Mouse (Mus musculus) heart, adult 18-20 months (tissue): ENCODE data around the gene Lrrc28. TPM values are rescaled to one million over a fixed set of nuclear protein-coding genes. Genes with fewer than 3 reads are reported as not detected.
A peak's percentile ranks its signal among the peaks of the same experiment; 100 is the strongest.

Experiments used
- DNase-seq, 2 experiments: peaks; one replicate each; pipeline ENCODE4 v3.0.0; 2021 to 2022; ENCODE audit warnings: mixed read lengths in 1 of 2
- long read RNA-seq, 2 experiments: library from polyadenylated mRNA; stranded (forward); transcript quantifications; one replicate each; pipeline ENCODE4 v2.0.0; 2021
- total RNA-seq, 2 experiments: library from RNA; stranded (reverse); gene quantifications; 2 replicates each; pipeline ENCODE4 v1.2.3; 2021

The Lrrc28 gene
- 10 to 100 TPM; 12.8 to 13.9 TPM for total RNA-seq
- long read RNA-seq, experiment 1, partial matches to known transcripts: 0 of 7 reads
- long read RNA-seq, experiment 1, other reads (novel, unspliced or antisense): 4 of 7 reads
- long read RNA-seq, experiment 2, partial matches to known transcripts: 1 of 5 reads
- long read RNA-seq, experiment 2, other reads (novel, unspliced or antisense): 3 of 5 reads

DNA sequence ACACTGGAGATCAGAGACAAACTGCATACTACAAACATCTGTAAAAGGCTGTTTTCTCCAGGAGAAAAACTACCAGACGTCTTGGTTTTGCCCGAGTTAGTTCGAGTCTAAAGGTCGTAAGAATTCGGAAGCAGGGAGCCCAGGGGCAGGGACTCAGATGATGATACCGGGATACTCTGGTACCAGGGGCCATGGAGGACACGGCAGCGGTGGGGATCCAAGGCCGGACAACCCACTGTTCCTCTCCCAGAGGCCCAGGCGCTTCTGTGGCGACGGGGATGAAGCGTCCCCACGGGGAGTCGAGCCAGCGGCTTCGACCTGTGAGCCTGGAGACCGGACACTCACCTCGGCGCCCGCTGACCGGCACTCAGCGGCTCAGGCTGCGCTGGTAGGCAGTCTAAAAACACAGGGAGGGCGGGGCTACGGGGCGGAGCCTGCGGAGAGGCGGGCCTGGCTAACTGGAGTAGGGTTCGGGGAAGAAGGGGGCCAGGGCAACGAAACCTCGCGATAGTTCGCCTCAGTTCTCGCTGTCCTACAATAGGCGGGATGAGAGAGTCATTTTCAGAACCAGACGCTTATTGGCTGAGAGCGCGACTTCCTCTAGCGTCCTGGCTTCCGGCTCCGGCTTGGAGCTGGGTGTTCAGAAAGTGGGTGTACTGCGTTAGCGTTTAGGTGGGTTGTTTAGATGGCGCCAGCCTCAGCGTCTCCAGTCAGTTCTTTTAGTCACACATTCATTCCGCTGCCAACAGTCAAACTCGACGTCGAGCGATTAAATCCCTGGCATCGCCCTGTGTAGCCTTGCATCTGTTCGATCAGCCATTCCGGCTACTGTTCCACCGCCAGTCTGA is at the start of gene Lrrc28:
Gene Lrrc28, minus strand, starts transcription at position 436 of the 848 bp plus-strand sequence.
- DNase-seq: peak; percentile 100

DNA sequence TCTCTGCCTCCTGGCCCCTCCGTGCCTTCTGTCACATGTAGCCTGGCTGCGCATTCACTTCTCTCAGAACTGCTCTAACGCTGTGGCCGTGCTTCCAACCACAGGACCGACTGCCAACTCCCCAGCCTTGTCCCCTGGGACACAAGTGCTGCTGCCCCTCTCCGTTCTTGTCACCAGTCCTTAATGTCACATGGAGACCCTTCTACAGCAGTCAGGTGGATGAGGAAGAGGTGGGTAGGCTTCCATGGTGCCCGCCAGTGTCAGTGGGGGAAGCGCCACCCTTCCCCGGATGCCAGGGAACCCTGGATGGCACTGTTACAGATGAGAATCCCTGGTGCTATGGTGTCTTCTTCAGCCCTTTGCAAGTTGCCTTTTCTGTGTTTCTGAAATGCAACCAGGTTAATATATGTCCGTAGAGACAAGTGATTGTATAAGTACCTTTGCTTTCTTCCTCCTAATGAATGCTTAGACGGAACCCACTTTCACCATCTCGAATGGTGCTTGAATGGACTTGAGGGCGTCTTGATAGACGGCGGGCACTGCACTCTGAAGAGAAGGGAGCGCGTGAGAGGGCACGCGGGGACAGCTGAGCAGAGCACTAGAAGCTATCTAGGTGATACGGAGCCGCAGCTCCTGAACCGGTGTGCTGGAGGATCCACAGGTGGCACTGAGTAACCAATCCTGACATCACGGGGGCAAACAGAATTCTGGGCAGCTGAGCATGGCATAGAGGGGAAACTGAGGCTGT is 47.9 kb upstream of the Lrrc28 start:
- DNase-seq: no peak

GRCm38 (mm10) chr7:67692141-67692540 is 47.1 kb upstream of the Lrrc28 start:
- DNase-seq: peak; percentile 73 to 77

DNA sequence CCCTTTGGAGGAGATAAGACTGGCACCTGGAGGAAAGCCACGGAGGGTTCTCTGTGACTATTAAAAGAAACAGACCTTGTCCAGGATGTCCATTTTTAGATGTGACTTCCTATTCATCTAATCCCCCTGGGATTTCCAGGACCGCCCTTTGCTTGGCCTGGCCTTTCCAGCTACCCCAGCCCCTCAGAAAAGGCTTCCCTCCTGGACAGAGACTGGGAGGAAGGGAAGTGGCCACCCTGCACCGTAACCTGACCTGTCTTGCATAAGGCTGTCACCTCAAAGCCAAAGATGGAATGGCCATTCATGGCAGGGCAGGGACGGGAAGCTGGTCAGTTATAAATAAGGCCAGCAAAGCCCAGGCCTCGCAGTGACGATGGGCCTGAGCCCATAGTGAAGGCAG is 46.0 kb upstream of the Lrrc28 start:
- DNase-seq: peak in 1 of 2 experiments; percentile 38

GRCm38 (mm10) chr7:67689793-67690192 is 44.7 kb upstream of the Lrrc28 start:
- no peak for DNase-seq

DNA sequence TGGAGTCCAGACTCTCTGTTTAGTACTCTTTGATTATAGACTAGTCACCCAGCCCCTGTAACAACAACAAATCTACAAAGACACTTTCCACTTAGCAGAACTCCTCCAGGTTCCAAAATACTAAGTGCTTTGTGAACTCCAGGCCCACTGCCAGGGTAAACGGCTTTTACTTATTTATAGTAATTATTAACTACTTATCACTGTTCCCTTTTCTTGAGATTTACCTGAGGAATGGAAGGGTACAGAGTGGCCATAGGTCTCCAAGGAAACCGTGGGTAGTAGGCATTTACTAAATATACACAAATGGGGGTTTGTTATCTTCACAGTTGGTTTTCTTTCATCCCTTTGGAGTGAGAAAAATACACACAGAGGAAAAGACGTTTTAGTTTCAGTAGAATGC is 43.2 kb upstream of the Lrrc28 start:
- DNase-seq: no peak

- no peak for DNase-seq
These were observed 41.5 kb upstream of the Lrrc28 start for GRCm38 (mm10) chr7:67686545-67686944.

DNA sequence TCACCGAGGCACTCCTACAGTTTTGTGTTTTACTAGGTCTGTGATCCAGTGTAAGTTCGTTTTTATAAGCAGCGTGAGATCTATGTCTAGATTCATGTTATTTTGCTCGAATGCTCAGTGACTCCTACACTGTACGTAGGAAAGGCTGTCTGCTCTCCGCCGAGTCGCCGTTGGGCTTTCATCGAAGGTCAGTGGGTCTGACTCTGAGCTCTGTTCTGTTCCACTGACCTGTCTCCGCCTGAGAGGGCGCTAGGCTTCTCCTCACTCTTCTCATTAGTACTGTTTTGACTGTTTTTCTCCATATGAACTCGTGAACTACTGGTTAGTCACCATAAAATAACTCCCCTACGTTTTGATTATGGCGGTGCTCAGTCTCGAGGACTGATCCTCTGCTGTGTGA is 37.9 kb upstream of the Lrrc28 start:
- no peak for DNase-seq

- no peak for DNase-seq
These were observed 36.0 kb upstream of the Lrrc28 start for GRCm38 (mm10) chr7:67681078-67681477.

DNA sequence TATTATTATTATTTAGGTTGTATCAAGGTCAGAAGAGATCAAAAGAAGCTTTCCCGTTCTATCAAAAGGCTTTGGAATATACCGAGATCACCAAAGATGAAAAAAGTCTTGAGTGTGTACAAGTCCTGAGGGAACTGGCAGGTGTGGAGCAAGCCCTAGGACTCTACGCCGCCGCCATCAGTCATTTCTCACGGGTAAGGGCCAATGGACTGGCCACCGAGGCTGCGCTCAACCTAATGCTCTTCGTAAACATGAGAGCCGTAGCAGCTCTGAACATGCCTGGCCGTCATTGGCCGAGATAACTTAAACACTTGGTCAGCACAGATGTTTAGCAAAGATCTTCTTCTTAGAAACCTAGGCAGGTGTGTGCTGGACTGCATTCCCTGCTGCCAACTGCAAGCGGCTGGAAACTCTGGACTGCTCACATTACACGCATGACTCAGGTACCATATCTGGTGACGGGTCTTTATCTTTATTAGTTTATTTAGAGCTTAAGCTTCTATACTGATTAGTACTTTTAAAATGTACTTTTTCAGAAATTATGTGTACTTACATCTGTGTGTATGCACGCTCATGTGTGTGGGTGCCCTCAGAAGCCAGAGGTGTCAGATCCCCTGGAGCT is 33.9 kb upstream of the Lrrc28 start:
- DNase-seq: no peak

DNA sequence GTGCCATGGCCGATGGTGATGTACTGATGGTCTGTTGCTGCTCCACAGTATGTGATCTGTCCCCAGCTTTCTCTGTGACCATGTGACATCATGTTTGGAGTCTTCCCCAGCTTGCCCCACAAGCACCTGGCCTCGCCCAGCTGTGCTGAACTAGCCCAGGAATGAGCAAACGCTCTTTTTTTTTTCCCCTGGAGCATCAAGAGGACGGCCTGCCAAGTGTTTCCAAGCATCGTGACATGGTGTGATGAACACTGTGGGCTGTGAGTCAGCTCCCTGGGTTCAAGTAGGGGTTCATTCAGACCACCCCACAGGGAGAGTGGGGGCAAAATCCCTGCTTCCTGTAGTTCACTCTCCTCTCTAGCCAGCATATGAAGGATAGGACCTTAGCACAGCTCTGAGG is 28.6 kb upstream of the Lrrc28 start:
- no peak for DNase-seq

GRCm38 (mm10) chr7:67672650-67673049 is 27.6 kb upstream of the Lrrc28 start:
- peak; percentile 94 to 100 for DNase-seq

DNA sequence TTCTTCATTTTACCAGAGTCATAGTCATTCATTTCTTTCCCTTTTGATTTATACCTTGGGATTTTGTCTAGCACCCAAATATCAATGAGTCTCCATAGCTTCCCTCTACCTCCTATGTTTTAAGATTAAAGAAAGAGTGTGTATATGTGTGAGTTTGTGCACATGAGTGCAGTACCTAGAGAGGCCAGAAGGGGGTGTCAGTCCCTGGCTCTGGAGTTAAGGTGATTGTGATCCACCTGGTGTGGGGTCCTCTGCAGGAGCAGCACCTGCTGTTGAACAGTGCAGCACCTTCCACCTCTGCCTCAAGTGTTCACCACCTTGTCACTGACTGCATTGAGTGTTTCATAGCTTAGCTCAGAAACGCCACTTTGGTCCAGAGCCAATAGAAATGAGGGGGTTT is 25.9 kb upstream of the Lrrc28 start:
- no peak for DNase-seq

DNA sequence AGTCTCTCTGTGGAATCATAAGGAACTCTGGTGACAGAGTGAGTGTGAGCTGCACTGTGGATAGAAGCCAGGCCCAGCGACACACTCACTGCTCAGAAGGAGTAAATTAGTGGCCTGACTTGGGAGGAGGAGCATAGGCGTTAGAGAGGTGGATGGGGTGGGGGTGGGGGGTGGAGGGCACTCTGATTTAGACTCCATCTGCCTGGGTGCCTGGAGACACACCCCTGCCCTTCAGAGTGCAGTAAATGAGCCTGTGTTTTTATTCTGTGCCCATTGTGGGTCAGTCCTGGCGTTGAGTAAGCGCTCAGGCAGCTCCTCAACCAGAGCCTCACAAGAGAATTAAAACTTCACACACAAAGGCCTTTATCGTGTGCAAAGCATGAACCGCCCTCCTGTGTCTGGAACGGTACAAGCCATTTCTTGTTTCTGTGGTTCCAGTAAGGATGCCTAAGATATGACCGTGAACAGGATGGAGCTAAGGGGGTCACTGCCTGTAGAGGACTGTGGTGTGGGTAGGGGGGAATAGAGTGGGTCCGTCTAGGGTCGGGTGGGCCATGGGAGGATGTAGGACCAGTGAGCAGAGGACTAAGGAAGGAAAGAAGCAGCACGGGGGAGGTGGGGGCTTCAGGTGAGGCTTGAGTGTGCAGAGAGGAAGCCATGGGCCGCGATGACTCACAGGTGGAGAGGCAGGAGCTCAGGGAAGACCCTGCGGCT is 19.1 kb upstream of the Lrrc28 start:
- DNase-seq: no peak

DNA sequence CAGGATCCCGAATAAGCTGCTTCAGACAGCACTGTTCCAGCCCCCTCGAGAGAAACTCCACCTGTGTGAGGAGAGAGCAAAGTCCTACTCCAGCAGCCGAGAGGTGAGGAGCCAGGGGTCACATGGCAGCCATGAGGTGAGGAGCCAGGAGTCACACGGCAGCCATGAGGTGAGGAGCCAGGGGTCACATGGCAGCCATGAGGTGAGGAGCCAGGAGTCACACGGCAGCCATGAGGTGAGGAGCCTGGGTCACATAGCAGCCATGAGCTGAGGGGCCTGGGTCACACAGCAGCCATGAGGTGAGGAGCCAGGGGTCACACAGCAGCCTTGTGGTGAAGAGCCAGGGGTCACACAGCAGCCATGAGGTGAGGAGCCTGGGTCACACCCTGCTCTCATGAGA is 17.4 kb upstream of the Lrrc28 start:
- DNase-seq: no peak

- no peak for DNase-seq
These were observed 13.0 kb upstream of the Lrrc28 start for GRCm38 (mm10) chr7:67658110-67658509.

DNA sequence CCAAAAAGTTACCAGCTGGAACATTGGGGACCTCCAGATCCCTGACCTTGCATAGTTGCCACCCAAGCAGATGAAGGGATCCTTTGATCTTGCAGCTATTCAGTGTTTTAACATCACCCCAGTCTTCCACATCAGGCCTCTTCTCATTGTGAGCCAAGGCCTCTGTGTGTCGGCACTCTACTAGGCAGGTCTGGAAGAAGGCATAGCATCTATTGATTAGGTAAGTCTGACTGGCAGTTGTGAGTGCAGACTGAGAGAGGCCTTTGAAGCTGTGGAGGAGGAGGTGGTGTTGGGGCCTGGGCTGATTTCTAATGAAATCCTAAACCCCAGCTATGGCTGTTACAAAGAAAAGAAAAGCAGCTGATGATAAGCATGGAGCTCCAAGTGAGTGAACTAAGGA is 10.1 kb upstream of the Lrrc28 start:
- no peak for DNase-seq

DNA sequence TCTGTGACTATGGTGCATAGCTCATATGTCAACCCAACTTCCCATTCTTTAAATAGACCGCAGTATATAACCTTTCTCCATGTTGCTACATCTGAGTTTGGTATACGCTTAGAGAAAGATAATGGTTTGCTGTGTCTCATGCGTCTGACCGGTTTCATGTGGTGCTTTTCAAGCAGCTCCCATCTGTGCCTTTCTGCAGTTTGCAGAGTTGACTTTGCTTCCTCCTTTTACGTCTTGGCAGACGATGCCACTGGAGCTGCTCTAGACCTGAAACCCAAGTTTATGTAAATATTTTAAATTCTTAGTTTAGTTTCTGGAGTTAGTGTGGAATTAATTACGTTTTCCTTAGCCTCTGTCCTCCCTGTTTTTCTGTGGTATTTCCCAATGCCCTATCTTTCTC is 9.6 kb upstream of the Lrrc28 start:
- no peak for DNase-seq

DNA sequence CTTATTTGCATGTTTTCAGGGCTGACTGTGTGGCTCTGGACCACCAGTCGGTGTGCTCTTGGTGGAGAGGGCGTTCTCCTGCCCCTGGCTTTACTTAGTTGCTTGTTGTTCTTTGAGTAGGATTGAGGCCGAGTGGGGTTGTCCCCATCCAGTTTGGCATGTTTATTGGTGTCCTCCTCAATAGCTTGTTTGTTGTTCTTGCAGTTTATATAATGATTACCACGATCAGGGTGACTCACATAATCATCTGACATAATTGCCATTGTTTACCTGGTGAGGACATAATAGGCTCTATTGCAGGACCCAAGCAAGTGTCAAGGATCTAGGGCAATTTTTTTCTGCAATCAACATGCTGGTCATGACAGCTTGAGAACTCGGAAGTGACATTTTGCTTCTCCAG is 7.1 kb upstream of the Lrrc28 start:
- DNase-seq: no peak

DNA sequence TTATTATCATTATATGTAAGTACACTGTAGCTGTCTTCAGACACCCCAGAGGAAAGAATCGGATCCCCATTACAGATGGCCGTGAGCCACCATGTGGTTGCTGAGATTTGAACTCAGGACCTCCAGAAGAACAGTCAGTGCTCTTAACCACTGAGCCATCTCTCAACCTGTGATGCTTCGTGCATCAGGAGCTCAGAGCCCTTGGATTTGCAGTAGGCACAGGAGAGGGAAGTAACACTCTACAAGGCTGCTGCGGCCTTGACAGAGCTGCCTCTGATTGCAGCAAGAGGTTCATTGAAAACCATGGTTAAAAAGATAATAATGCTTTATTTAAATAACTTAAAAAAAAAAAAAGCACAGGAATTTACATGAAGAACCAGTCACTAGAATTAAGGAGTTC is 3.3 kb upstream of the Lrrc28 start:
- no peak for DNase-seq

GRCm38 (mm10) chr7:67647277-67647676 is 2.2 kb upstream of the Lrrc28 start, which contains the start of gene Ttc23:
Gene Ttc23, plus strand, starts transcription at chr7:67647410.
- peak; percentile 61 to 66 for DNase-seq

- DNase-seq: no peak
These were observed 1.1 kb upstream of the Lrrc28 start for GRCm38 (mm10) chr7:67646131-67646530.
